Mouse (Mus musculus): ENCODE measurements around the gene Gm18596. TPM values are rescaled to one million over a fixed set of nuclear protein-coding genes. Genes with fewer than 3 reads are reported as not detected.
"Not testable (repeated sequence)": the region's sequence is repeated elsewhere in the genome, so short reads cannot be mapped to it uniquely, and the experiment has no call there.

Gm18596 gene
- polyA plus RNA-seq, 1 experiment: not detected

GRCm38 (mm10) chr10:77729241-77729640 lies 13.2 kb downstream of the Gm18596 start:
- DNase-seq (ENCODE audit: low read depth in 1 of 2, low spot score in 2 of 2): no peak
- no peak overlapping the region for H3K27ac ChIP-seq (ENCODE audit: insufficient read depth, low read length)
- H3K4me3 ChIP-seq (ENCODE audit: extremely low read depth, insufficient read depth, insufficient read length): no peak overlapping the region
- H3K4me1 ChIP-seq (ENCODE audit: control insufficient read depth, insufficient read depth, insufficient read length): no peaks in the 10 kb centered on the region
- TF ChIP-seq CTCF (IDR thresholded peaks at IDR 0.05; ENCODE audit: extremely low read depth, insufficient read depth, insufficient read length, insufficient replicate concordance) (no peak), POLR2A (IDR thresholded peaks at IDR 0.05; ENCODE audit: low read depth, low read length) (no peak)
- no peaks in the 10 kb centered on the region for H3K36me3 ChIP-seq (ENCODE audit: control insufficient read depth, insufficient read depth, low read length)
- WGBS: 56% methylated on average over 4 of the region's 4 CpGs
- no peaks in the 10 kb centered on the region for H3K27me3 ChIP-seq (ENCODE audit: control insufficient read depth, insufficient read depth, low read length)

DNA sequence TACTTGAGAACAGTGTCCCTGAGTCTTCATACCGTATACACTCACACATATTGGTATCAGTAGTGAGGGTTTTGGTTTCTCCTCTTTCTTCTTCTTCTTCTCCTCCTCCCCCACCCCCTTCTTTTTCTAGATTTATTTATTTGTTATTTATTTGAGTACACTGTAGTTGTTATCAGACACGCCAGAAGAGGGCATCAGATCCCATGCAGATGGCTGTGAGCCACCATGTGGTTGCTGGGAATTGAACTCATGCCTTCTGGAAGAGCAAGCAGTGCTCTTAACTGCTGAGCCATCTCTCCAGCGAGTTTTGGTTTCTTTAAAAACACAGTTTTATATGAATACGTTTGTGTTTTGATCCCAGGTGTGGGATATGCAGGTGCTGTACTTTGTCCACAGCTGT lies 14.2 kb downstream of the Gm18596 start:
- no peak overlapping the region for H3K4me3 ChIP-seq (ENCODE audit: extremely low read depth, insufficient read depth, insufficient read length)
- no peak for TF ChIP-seq POLR2A (IDR thresholded peaks at IDR 0.05; ENCODE audit: low read depth, low read length)
- no peak for TF ChIP-seq CTCF (IDR thresholded peaks at IDR 0.05; ENCODE audit: extremely low read depth, insufficient read depth, insufficient read length, insufficient replicate concordance)
- DNase-seq (ENCODE audit: low read depth in 1 of 2, low spot score in 2 of 2): no peak
- no peaks in the 10 kb centered on the region for H3K27me3 ChIP-seq (ENCODE audit: control insufficient read depth, insufficient read depth, low read length)
- 68% methylated on average over 4 of the region's 4 CpGs for WGBS
- H3K4me1 ChIP-seq (ENCODE audit: control insufficient read depth, insufficient read depth, insufficient read length): no peaks in the 10 kb centered on the region
- no peak overlapping the region for H3K27ac ChIP-seq (ENCODE audit: insufficient read depth, low read length)
- H3K36me3 ChIP-seq (ENCODE audit: control insufficient read depth, insufficient read depth, low read length): no peaks in the 10 kb centered on the region

DNA sequence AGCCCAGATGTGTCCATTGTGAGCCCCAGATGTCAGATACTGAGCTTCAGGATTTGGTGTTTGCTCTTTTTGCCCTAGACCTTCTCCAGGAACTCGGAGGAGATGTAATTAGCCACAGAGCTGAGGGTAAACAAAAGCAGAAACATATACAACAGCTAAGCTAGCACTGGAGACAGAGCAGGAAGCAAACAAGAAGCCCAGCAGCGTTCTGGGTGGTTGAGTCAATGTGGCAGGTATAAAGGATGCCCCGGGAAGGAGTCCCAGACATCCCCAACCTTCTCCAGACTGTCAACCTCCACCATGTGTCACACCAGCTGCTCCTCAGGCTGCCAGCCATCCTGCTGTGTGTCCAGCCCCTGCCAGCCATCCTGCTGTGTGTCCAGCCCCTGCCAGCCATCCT lies 16.3 kb downstream of the Gm18596 start, which contains the start of gene Gm10100:
Gene Gm10100 (plus strand): TSS at position 301 of the 400 bp plus-strand sequence.
- H3K36me3 ChIP-seq (ENCODE audit: control insufficient read depth, insufficient read depth, low read length): no peaks in the 10 kb centered on the region
- TF ChIP-seq CTCF (IDR thresholded peaks at IDR 0.05; ENCODE audit: extremely low read depth, insufficient read depth, insufficient read length, insufficient replicate concordance): no peak
- no peak for TF ChIP-seq POLR2A (IDR thresholded peaks at IDR 0.05; ENCODE audit: low read depth, low read length)
- 30% methylated on average over 3 of the region's 3 CpGs for WGBS
- no peak within 1 kb of the TSS for H3K4me3 ChIP-seq (ENCODE audit: extremely low read depth, insufficient read depth, insufficient read length)
- no peak for DNase-seq (ENCODE audit: low read depth in 1 of 2, low spot score in 2 of 2)
- no peak within 1 kb of the TSS for H3K27ac ChIP-seq (ENCODE audit: insufficient read depth, low read length)
- no peaks in the 10 kb centered on the region for H3K4me1 ChIP-seq (ENCODE audit: control insufficient read depth, insufficient read depth, insufficient read length)
- H3K27me3 ChIP-seq (ENCODE audit: control insufficient read depth, insufficient read depth, low read length): no peaks in the 10 kb centered on the region

- no peak for DNase-seq (ENCODE audit: low read depth in 1 of 2, low spot score in 2 of 2)
- H3K4me3 ChIP-seq (ENCODE audit: extremely low read depth, insufficient read depth, insufficient read length): no peak overlapping the region
Measured at GRCm38 (mm10) chr10:77724855-77725254, 17.6 kb downstream of the Gm18596 start.

GRCm38 (mm10) chr10:77720299-77720698 lies 22.1 kb downstream of the Gm18596 start, which contains the start of gene Krtap12-1:
Gene Krtap12-1 (plus strand): TSS chr10:77720599.
- H3K36me3 ChIP-seq (ENCODE audit: control insufficient read depth, insufficient read depth, low read length); DNase-seq (ENCODE audit: low read depth in 1 of 2, low spot score in 2 of 2); H3K4me3 ChIP-seq (ENCODE audit: extremely low read depth, insufficient read depth, insufficient read length); H3K27ac ChIP-seq (ENCODE audit: insufficient read depth, low read length); H3K27me3 ChIP-seq (ENCODE audit: control insufficient read depth, insufficient read depth, low read length); H3K4me1 ChIP-seq (ENCODE audit: control insufficient read depth, insufficient read depth, insufficient read length): not testable (repeated sequence)
- 89% methylated on average over 1 of the region's 1 CpGs for WGBS

More at GRCm38 (mm10) chr10:77724855-77725254, 17.6 kb downstream of the Gm18596 start:
- TF ChIP-seq POLR2A (IDR thresholded peaks at IDR 0.05; ENCODE audit: low read depth, low read length): no peak
- no peak for TF ChIP-seq CTCF (IDR thresholded peaks at IDR 0.05; ENCODE audit: extremely low read depth, insufficient read depth, insufficient read length, insufficient replicate concordance)
- no peaks in the 10 kb centered on the region for H3K4me1 ChIP-seq (ENCODE audit: control insufficient read depth, insufficient read depth, insufficient read length)
- no peaks in the 10 kb centered on the region for H3K36me3 ChIP-seq (ENCODE audit: control insufficient read depth, insufficient read depth, low read length)
- H3K27me3 ChIP-seq (ENCODE audit: control insufficient read depth, insufficient read depth, low read length): no peaks in the 10 kb centered on the region
- no peak overlapping the region for H3K27ac ChIP-seq (ENCODE audit: insufficient read depth, low read length)
- WGBS: 78% methylated on average over 8 of the region's 8 CpGs

GRCm38 (mm10) chr10:77715507-77715906 lies 26.9 kb downstream of the Gm18596 start, which contains the start of gene Gm10142:
Gene Gm10142 (plus strand): TSS chr10:77715807.
- TF ChIP-seq CTCF (IDR thresholded peaks at IDR 0.05; ENCODE audit: extremely low read depth, insufficient read depth, insufficient read length, insufficient replicate concordance) (no peak), POLR2A (IDR thresholded peaks at IDR 0.05; ENCODE audit: low read depth, low read length) (no peak)
- H3K4me1 ChIP-seq (ENCODE audit: control insufficient read depth, insufficient read depth, insufficient read length): peaks cover 8% of the 10 kb centered on the region
- whole genome bisulfite sequencing: 88% methylated on average over 1 of the region's 1 CpGs
- DNase-seq (ENCODE audit: low read depth in 1 of 2, low spot score in 2 of 2): no peak
- no peak within 1 kb of the TSS for H3K4me3 ChIP-seq (ENCODE audit: extremely low read depth, insufficient read depth, insufficient read length)
- H3K27me3 ChIP-seq (ENCODE audit: control insufficient read depth, insufficient read depth, low read length): no peaks in the 10 kb centered on the region
- H3K36me3 ChIP-seq (ENCODE audit: control insufficient read depth, insufficient read depth, low read length): no peaks in the 10 kb centered on the region
- H3K27ac ChIP-seq (ENCODE audit: insufficient read depth, low read length): no peak within 1 kb of the TSS

DNA sequence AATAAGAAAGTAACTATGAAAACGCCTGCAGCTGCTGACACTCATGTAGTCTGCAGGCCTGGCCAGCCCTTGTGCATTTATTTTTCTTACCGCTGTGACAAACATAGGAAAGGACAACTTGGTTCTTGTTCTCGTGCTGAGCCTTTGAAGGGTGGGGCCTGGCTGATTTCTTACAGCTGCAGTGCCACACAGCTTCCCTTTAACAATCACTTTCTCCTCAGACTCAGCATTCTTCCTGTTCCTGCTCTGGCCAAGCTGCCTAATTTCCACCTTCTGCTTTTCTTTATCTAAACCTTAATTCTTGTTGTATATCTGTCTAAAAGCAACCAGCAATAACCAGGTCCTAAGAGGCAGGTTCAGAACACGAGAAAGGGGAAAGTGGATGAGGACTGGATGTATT lies 28.7 kb downstream of the Gm18596 start:
- TF ChIP-seq POLR2A (IDR thresholded peaks at IDR 0.05; ENCODE audit: low read depth, low read length) (no peak), CTCF (IDR thresholded peaks at IDR 0.05; ENCODE audit: extremely low read depth, insufficient read depth, insufficient read length, insufficient replicate concordance) (no peak)
- H3K36me3 ChIP-seq (ENCODE audit: control insufficient read depth, insufficient read depth, low read length): no peaks in the 10 kb centered on the region
- H3K4me1 ChIP-seq (ENCODE audit: control insufficient read depth, insufficient read depth, insufficient read length): peaks cover 8% of the 10 kb centered on the region
- 12% methylated on average over 4 of the region's 4 CpGs for WGBS
- H3K27ac ChIP-seq (ENCODE audit: insufficient read depth, low read length): no peak overlapping the region
- H3K4me3 ChIP-seq (ENCODE audit: extremely low read depth, insufficient read depth, insufficient read length): no peak overlapping the region
- DNase-seq (ENCODE audit: low read depth in 1 of 2, low spot score in 2 of 2): no peak
- H3K27me3 ChIP-seq (ENCODE audit: control insufficient read depth, insufficient read depth, low read length): no peaks in the 10 kb centered on the region

DNA sequence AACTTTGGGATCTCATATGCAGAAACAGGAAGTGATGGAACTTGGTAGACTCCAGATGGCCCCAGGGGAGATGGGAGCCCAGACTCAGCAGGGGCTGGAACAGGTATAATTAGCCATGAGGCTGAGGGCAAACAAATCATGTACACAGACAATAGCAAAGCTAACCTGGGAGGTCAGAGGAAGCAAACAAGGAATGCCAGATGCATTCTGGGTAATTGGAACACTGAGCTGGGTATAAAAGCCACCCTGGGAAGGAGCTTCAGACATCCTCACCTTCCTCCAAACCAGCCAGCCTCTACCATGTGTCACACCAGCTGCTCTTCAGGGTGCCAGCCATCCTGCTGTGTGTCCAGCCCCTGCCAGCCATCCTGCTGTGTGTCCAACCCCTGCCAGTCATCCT lies 31.3 kb downstream of the Gm18596 start, which contains the start of gene Gm10024:
Gene Gm10024 (plus strand): TSS at position 301 of the 400 bp plus-strand sequence.
- H3K4me3 ChIP-seq (ENCODE audit: extremely low read depth, insufficient read depth, insufficient read length); DNase-seq (ENCODE audit: low read depth in 1 of 2, low spot score in 2 of 2); H3K27ac ChIP-seq (ENCODE audit: insufficient read depth, low read length); H3K27me3 ChIP-seq (ENCODE audit: control insufficient read depth, insufficient read depth, low read length); H3K36me3 ChIP-seq (ENCODE audit: control insufficient read depth, insufficient read depth, low read length); H3K4me1 ChIP-seq (ENCODE audit: control insufficient read depth, insufficient read depth, insufficient read length): not testable (repeated sequence)

All from spleen, adult 2 months (tissue).